Mouse (Mus musculus): ENCODE results near the gene Terf2.

- TF ChIP-seq CTCF (IDR thresholded peaks at IDR 0.05; ENCODE audit: borderline replicate concordance, extremely low read depth, insufficient read depth, insufficient read length) (no peak), POLR2A (IDR thresholded peaks at IDR 0.05; ENCODE audit: borderline replicate concordance, extremely low read depth, insufficient read depth, insufficient read length, poor library complexity, severe bottlenecking) (no peak)
Measured at GRCm38 (mm10) chr8:107056973-107057369, 39.4 kb downstream of the Terf2 start.
